Comparison of ENCODE assay signal across 17 mouse cellular contexts in the genomic region with DNA sequence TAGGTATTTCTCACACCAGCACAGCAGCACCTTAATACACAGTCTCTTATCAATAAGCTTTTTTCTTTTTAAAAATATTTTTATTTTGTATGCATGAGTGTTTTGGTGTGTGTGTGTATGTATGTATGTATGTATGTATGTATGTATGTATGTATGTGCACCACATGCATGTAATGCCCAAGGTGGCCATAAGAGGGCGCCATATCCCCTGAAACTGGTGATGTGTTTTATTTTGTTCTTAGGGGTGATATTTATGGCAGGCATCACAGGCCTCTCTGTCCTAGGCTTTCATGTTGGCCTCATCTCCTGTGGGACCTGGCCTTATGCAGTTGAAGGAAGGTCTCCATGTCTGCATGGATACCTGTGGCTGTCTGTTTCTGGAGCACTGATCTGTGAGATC. TPM values are rescaled to one million over a fixed set of nuclear protein-coding genes. Genes with fewer than 3 reads are reported as not detected.
DNase-seq lines count a peak whose midpoint lies in the region; ATAC-seq and TF ChIP-seq lines count a peak whose summit lies in the region.
"Had no signal": no experiment of that assay in that cellular context is flagged by ENCODE, and none has a peak within 500 bp of the region (broad histone marks: within the 10 kb centered on the region; RNA-seq: fewer than 3 reads in every experiment).

No protein-coding gene starts in this region.

- H3K4me1 ChIP-seq in heart, postnatal 0 days (ENCODE audit: control insufficient read depth, insufficient read depth): no peaks in the 10 kb centered on the region
- H3K4me1 ChIP-seq in lung, embryonic 14.5 days (ENCODE audit: insufficient read depth): peaks cover 12% of the 10 kb centered on the region; the same call in 1 of the 2 replicates
- H3K4me1 ChIP-seq in ES-E14 (ENCODE audit: control insufficient read depth in 2 of 2, insufficient read depth in 2 of 2, low read length in 2 of 2, poor library complexity in 1 of 2): peaks cover 0 to 4% of the 10 kb centered on the region in 2 experiments; a peak in 1 of 4 replicates
- H3K4me1 ChIP-seq: embryonic facial prominence, embryonic 12.5 days; neural tube, embryonic 13.5 days had no signal

- TF ChIP-seq CTCF in heart, postnatal 0 days (IDR thresholded peaks at IDR 0.05; ENCODE audit: low read depth): peak; percentile 28; the same call in 1 of the 2 replicates
- TF ChIP-seq CTCF in lung, embryonic 14.5 days (IDR thresholded peaks at IDR 0.05; ENCODE audit: low read depth): peak; percentile 58

- no peak for TF ChIP-seq EP300 in heart, postnatal 0 days (IDR thresholded peaks at IDR 0.05; ENCODE audit: low read depth)

- no peak for DNase-seq in heart, postnatal 0 days (ENCODE audit: low spot score)
- no peak for DNase-seq in heart, postnatal 14 days
- no peak for DNase-seq in lung, embryonic 14.5 days
- DNase-seq in lung, postnatal 36 days: no peak
- peak; percentile 27 for DNase-seq in ES-E14 (ENCODE audit: low read depth, low spot score)
- DNase-seq in splenic B cell, adult 2 months (ENCODE audit: low read depth, low spot score): peak; percentile 6
- DNase-seq in urinary bladder, postnatal 25 days (ENCODE audit: low spot score): no peak
- no peak for DNase-seq in urinary bladder, postnatal 4 days (ENCODE audit: low spot score in 2 of 2)
- DNase-seq: cerebellum, adult 9-10 months; lung, postnatal 14 days had no signal

- 70% methylated on average over 1 of the region's 1 CpGs for WGBS in heart, postnatal 0 days
- 73% methylated on average over 1 of the region's 1 CpGs for WGBS in lung, embryonic 14.5 days

- no peaks in the 10 kb centered on the region for H3K36me3 ChIP-seq in heart, postnatal 0 days (replicated peaks; ENCODE audit: control insufficient read depth, insufficient read depth, low read length)
- no peaks in the 10 kb centered on the region for H3K36me3 ChIP-seq in lung, embryonic 14.5 days (ENCODE audit: insufficient read depth)
- H3K36me3 ChIP-seq in ES-E14 (ENCODE audit: control insufficient read depth, insufficient read depth, low read length, poor library complexity, severe bottlenecking): no peaks in the 10 kb centered on the region
- no peaks in the 10 kb centered on the region for H3K36me3 ChIP-seq in splenic B cell, adult 2 months (ENCODE audit: control insufficient read depth, insufficient read depth, low read length, poor library complexity, severe bottlenecking)
- H3K36me3 ChIP-seq: embryonic facial prominence, embryonic 12.5 days; hindbrain, embryonic 13.5 days; limb, embryonic 13.5 days; midbrain, embryonic 13.5 days; neural tube, embryonic 13.5 days had no signal

- no peak overlapping the region for H3K4me2 ChIP-seq in heart, postnatal 0 days (ENCODE audit: low read depth, low read length)
- no peak overlapping the region for H3K4me2 ChIP-seq in lung, embryonic 14.5 days
- H3K4me2 ChIP-seq: embryonic facial prominence, embryonic 12.5 days; heart, embryonic 11.5 days; hindbrain, embryonic 13.5 days; limb, embryonic 13.5 days; midbrain, embryonic 13.5 days; neural tube, embryonic 13.5 days had no signal

- no peak overlapping the region for H3K27ac ChIP-seq in heart, postnatal 0 days (ENCODE audit: low read depth)
- H3K27ac ChIP-seq in lung, embryonic 14.5 days (ENCODE audit: low read depth): no peak overlapping the region
- no peak overlapping the region for H3K27ac ChIP-seq in ES-E14 (ENCODE audit: insufficient read depth, low read depth, low read length, poor library complexity, severe bottlenecking)
- H3K27ac ChIP-seq: embryonic facial prominence, embryonic 12.5 days; hindbrain, embryonic 13.5 days; limb, embryonic 13.5 days; midbrain, embryonic 13.5 days; neural tube, embryonic 13.5 days had no signal

- no peak for ATAC-seq in heart, postnatal 0 days (ENCODE audit: insufficient read depth, low read depth)
- ATAC-seq in lung, embryonic 14.5 days (ENCODE audit: insufficient read depth): no peak
- ATAC-seq: midbrain, embryonic 13.5 days had no signal

- H3K9me3 ChIP-seq in heart, postnatal 0 days (replicated peaks; ENCODE audit: control insufficient read depth, low read length): no peaks in the 10 kb centered on the region; the same call in 1 of the 2 replicates
- no peaks in the 10 kb centered on the region for H3K9me3 ChIP-seq in lung, embryonic 14.5 days (ENCODE audit: low read depth, low read length)
- H3K9me3 ChIP-seq in ES-E14 (ENCODE audit: control insufficient read depth, insufficient read depth, low read depth, low read length): no peaks in the 10 kb centered on the region
- H3K9me3 ChIP-seq: embryonic facial prominence, embryonic 12.5 days; hindbrain, embryonic 13.5 days; midbrain, embryonic 13.5 days had no signal

- in situ Hi-C loops in ES-E14 (cut with MboI; ENCODE audit: low sequenced_read_pairs in 2 of 2, unreplicated experiment in 2 of 2): no loop called here

- no peak overlapping the region for H3K4me3 ChIP-seq in heart, postnatal 0 days (ENCODE audit: low read depth, low read length)
- H3K4me3 ChIP-seq in lung, embryonic 14.5 days (ENCODE audit: low read depth, low read length): no peak overlapping the region
- no peak overlapping the region for H3K4me3 ChIP-seq in ES-E14 (ENCODE audit: insufficient read depth in 1 of 2, low read depth in 1 of 2, low read length in 2 of 2, poor library complexity in 1 of 2, severe bottlenecking in 1 of 2)
- H3K4me3 ChIP-seq: embryonic facial prominence, embryonic 12.5 days; hindbrain, embryonic 13.5 days; limb, embryonic 13.5 days; midbrain, embryonic 13.5 days; neural tube, embryonic 13.5 days had no signal

- H3K27me3 ChIP-seq in heart, postnatal 0 days (ENCODE audit: control insufficient read depth, insufficient read depth, low read length): no peaks in the 10 kb centered on the region
- no peaks in the 10 kb centered on the region for H3K27me3 ChIP-seq in lung, embryonic 14.5 days (ENCODE audit: insufficient read depth, low read length)
- H3K27me3 ChIP-seq in splenic B cell, adult 2 months (ENCODE audit: control insufficient read depth, insufficient read depth, low read length, poor library complexity, severe bottlenecking): no peaks in the 10 kb centered on the region
- H3K27me3 ChIP-seq: embryonic facial prominence, embryonic 12.5 days had no signal

- no peak overlapping the region for H3K9ac ChIP-seq in heart, postnatal 0 days (replicated peaks; ENCODE audit: low read depth, low read length)
- no peak overlapping the region for H3K9ac ChIP-seq in lung, embryonic 14.5 days
- H3K9ac ChIP-seq in ES-E14 (ENCODE audit: insufficient read depth, low read depth, low read length, poor library complexity, severe bottlenecking): no peak overlapping the region
- H3K9ac ChIP-seq: embryonic facial prominence, embryonic 12.5 days; hindbrain, embryonic 13.5 days; limb, embryonic 13.5 days; midbrain, embryonic 13.5 days; neural tube, embryonic 13.5 days had no signal

- intact Hi-C loops in heart, postnatal 14 days (cut with DNase I): no loop called here

TF ChIP-seq in ES-E14, 5 proteins besides CTCF, POLR2A, EP300 and RAD21:
- TF ChIP-seq HCFC1 (IDR thresholded peaks at IDR 0.05; ENCODE audit: borderline replicate concordance, insufficient read depth, low read length) (no peak), ZC3H11A (IDR thresholded peaks at IDR 0.05; ENCODE audit: borderline replicate concordance, low read depth, low read length) (peak; percentile 33; the same call in 1 of the 2 replicates), CHD2 (IDR thresholded peaks at IDR 0.05; ENCODE audit: low read depth, low read length) (no peak), ZNF384 (IDR thresholded peaks at IDR 0.05; ENCODE audit: low read depth, low read length) (no peak)

RNA-seq across cellular contexts. Expression of gene Pitx1, which starts 34.0 kb away (rescaled TPM):
- 1.0 TPM in 1 of 2 replicates, not detected in the other for total RNA-seq in heart, postnatal 0 days (2014; rRNA removed; ENCODE audit: low replicate concordance)
- not detected in 2 replicates for polyA plus RNA-seq in heart, postnatal 0 days (2015; fragmentation: Nextera tagmentation; extraction: Ambion mirVana)
- not detected for total RNA-seq in heart, postnatal 14 days (2021)
- 0.28 TPM in 1 of 2 replicates, not detected in the other for polyA plus RNA-seq in lung, embryonic 14.5 days (2014; fragmentation: Nextera tagmentation; extraction: Ambion mirVana)
- 0.26 and 1.0 TPM in 2 replicates for total RNA-seq in ES-E14 (2012; rRNA removed)
- total RNA-seq: layer of hippocampus, postnatal 10 days had no signal
- polyA plus RNA-seq: neural tube, embryonic 13.5 days had no signal

Comparison
In these comparisons a context has a peak if more than half of its experiments do, and no peak if none do; other contexts are left out.
1. DNase-seq: peak in ES-E14 (single experiment) and splenic B cell, adult 2 months (single experiment); none in heart, postnatal 0 days (single experiment), heart, postnatal 14 days (0 of 2), lung, embryonic 14.5 days (single experiment), lung, postnatal 36 days (single experiment), urinary bladder, postnatal 25 days (single experiment) and urinary bladder, postnatal 4 days (0 of 2).